Mouse (Mus musculus) hindbrain, embryonic 12.5 days (tissue): ENCODE results near the gene Spred2. TPM values are rescaled to one million over a fixed set of nuclear protein-coding genes. Genes with fewer than 3 reads are reported as not detected.

Experiments
- ATAC-seq: fragments of 200-750 bp; cut with Nextera tagmentation; 2 replicates; pipeline ENCODE4 v1.8.0; 2017; ENCODE audit warnings: moderate TSS enrichment; ENCODE audit not compliant: low FRiP score
- H3K27ac ChIP-seq: fragments of 300-500 bp; sonication (generic); 2 replicates; pipeline ENCODE4 v1.5.1; 2016; ENCODE audit warnings: mild to moderate bottlenecking
- H3K27me3 ChIP-seq: fragments of 300-500 bp; sonication (generic); 2 replicates; pipeline ENCODE4 v1.6.1; 2016; ENCODE audit warnings: mild to moderate bottlenecking
- H3K36me3 ChIP-seq: fragments of 300-500 bp; sonication (generic); 2 replicates; pipeline ENCODE4 v1.6.1; 2016; ENCODE audit warnings: mild to moderate bottlenecking
- H3K4me1 ChIP-seq: fragments of 300-500 bp; sonication (generic); 2 replicates; pipeline ENCODE4 v1.6.1; 2016
- H3K4me2 ChIP-seq: fragments of 300-500 bp; sonication (generic); replicated peaks from 2 replicates; pipeline ENCODE4 v1.6.1; 2016; ENCODE audit warnings: mild to moderate bottlenecking
- H3K4me3 ChIP-seq: fragments of 300-500 bp; sonication (generic); 2 replicates; pipeline ENCODE4 v1.5.1; 2016; ENCODE audit warnings: mild to moderate bottlenecking
- H3K9ac ChIP-seq: fragments of 300-500 bp; sonication (generic); 2 replicates; pipeline ENCODE4 v1.6.1; 2016; ENCODE audit warnings: mild to moderate bottlenecking, moderate library complexity
- H3K9me3 ChIP-seq: fragments of 300-500 bp; sonication (generic); replicated peaks from 2 replicates; pipeline ENCODE4 v1.6.1; 2016; ENCODE audit warnings: mild to moderate bottlenecking
- WGBS: fragments of 180-500 bp; shearing (Covaris S2); methylation state at CpG from one replicate; pipeline ENCODE4 v1.1.7; 2016; 5-methylcytosine and 5-hydroxymethylcytosine counted together
- polyA plus RNA-seq: library from polyadenylated mRNA; unstranded; fragments of >200 nt; fragmentation: Nextera tagmentation; extraction: Ambion mirVana; gene quantifications from 2 replicates; pipeline ENCODE4 v1.2.1, GENCODE M21; 2016

Spred2 gene
- polyA plus RNA-seq, 1 experiment from 2014 or later: 6.8 TPM

DNA sequence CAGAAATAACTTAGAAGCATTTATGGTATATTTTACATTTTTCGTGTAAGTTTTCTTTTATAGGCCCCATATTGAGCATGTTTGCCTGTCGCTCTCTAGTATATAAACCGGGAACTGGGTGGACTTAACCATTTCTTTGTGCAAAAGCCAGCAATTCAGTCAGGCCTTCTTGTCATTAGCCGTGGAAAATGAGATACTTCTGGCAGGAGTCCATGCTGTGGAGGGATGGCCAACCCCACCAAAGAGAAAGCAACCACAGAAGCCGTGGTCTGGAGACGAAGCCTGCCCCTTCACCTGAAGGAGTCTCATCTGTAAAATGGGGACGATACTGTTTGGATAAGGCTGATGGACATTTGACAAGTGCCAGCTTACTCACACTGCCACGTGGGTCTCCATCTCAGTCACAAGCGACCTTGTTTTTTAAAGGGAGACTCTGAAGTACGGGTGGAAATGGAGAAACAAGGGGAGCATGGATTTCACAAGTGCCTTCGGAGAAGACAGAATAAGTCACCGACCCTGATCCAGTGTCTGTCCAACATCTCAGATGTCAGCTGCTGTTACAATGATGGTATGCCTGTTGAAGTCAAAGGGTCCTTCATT, 37.7 kb downstream of the Spred2 start:
- no peaks in the 10 kb centered on the region for H3K27me3 ChIP-seq
- H3K9ac ChIP-seq: no peak overlapping the region
- no peaks in the 10 kb centered on the region for H3K9me3 ChIP-seq
- no peak for ATAC-seq
- H3K36me3 ChIP-seq: no peaks in the 10 kb centered on the region
- H3K4me2 ChIP-seq: no peak overlapping the region
- H3K4me1 ChIP-seq: peaks cover 27% of the 10 kb centered on the region
- no peak overlapping the region for H3K27ac ChIP-seq
- 84% methylated on average over 12 of the region's 12 CpGs for WGBS
- H3K4me3 ChIP-seq: no peak overlapping the region

DNA sequence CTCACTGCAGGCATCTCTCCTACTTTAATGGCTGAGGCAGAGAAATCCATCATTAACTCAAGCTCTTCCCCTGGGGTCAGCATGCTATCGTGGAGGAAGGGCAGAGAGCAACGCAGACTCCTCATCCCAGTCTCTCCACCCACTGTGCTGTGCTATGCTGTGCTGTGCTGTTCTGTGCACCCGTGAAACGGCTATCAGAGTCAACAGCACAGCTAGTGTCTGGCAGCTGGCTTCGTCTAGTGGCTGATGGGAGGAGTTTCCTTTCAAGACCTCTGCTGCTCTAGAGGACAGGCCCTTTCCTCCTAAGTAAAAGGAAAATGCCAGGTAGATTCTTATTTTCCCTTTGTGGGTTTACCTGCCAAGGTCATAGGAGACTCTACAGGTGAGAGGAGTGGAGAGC, 38.6 kb downstream of the Spred2 start:
- peaks cover 27% of the 10 kb centered on the region for H3K4me1 ChIP-seq
- no peak overlapping the region; the same call in 1 of the 2 replicates for H3K27ac ChIP-seq
- H3K4me2 ChIP-seq: no peak overlapping the region
- ATAC-seq: no peak
- H3K27me3 ChIP-seq: no peaks in the 10 kb centered on the region
- H3K36me3 ChIP-seq: no peaks in the 10 kb centered on the region
- WGBS: 38% methylated on average over 5 of the region's 5 CpGs
- no peaks in the 10 kb centered on the region for H3K9me3 ChIP-seq
- H3K9ac ChIP-seq: no peak overlapping the region
- no peak overlapping the region for H3K4me3 ChIP-seq

GRCm38 (mm10) chr11:19963717-19964141, 39.6 kb downstream of the Spred2 start:
- 76% methylated on average over 12 of the region's 12 CpGs for WGBS
- Histone ChIP-seq H3K4me1 (peaks cover 27% of the 10 kb centered on the region), H3K27me3 (no peaks in the 10 kb centered on the region), H3K27ac (peak overlapping the region; percentile 26), H3K4me2 (no peak overlapping the region), H3K4me3 (no peak overlapping the region), H3K9ac (no peak overlapping the region), H3K36me3 (no peaks in the 10 kb centered on the region), H3K9me3 (no peaks in the 10 kb centered on the region)
- ATAC-seq: no peak

GRCm38 (mm10) chr11:19964333-19964732, 40.2 kb downstream of the Spred2 start:
- H3K27me3 ChIP-seq: no peaks in the 10 kb centered on the region
- no peak overlapping the region for H3K27ac ChIP-seq
- no peak overlapping the region for H3K4me2 ChIP-seq
- WGBS: 88% methylated on average over 5 of the region's 5 CpGs
- H3K4me1 ChIP-seq: peaks cover 27% of the 10 kb centered on the region
- H3K9me3 ChIP-seq: no peaks in the 10 kb centered on the region
- no peak overlapping the region for H3K9ac ChIP-seq
- H3K36me3 ChIP-seq: no peaks in the 10 kb centered on the region
- no peak for ATAC-seq
- no peak overlapping the region for H3K4me3 ChIP-seq

GRCm38 (mm10) chr11:19965037-19965611, 40.9 kb downstream of the Spred2 start:
- Histone ChIP-seq H3K4me2 (no peak overlapping the region), H3K4me3 (no peak overlapping the region), H3K27ac (no peak overlapping the region), H3K9ac (0 out of 2 replicates have a peak overlapping the region, but pooled peaks have one; percentile 18), H3K4me1 (peaks cover 27% of the 10 kb centered on the region), H3K27me3 (no peaks in the 10 kb centered on the region), H3K9me3 (no peaks in the 10 kb centered on the region), H3K36me3 (no peaks in the 10 kb centered on the region)
- ATAC-seq: 0 out of 2 replicates have a peak, but pooled peaks have one; percentile 14
- 62% methylated on average over 16 of the region's 16 CpGs for WGBS

- Histone ChIP-seq H3K4me1 (peaks cover 23% of the 10 kb centered on the region), H3K9me3 (no peaks in the 10 kb centered on the region), H3K27me3 (no peaks in the 10 kb centered on the region), H3K27ac (no peak overlapping the region), H3K4me3 (no peak overlapping the region), H3K36me3 (no peaks in the 10 kb centered on the region), H3K4me2 (no peak overlapping the region), H3K9ac (no peak overlapping the region)
- ATAC-seq: no peak
- WGBS: 87% methylated on average over 4 of the region's 4 CpGs
Observed at GRCm38 (mm10) chr11:19965664-19966063, 41.5 kb downstream of the Spred2 start.

- H3K4me1 ChIP-seq: peaks cover 23% of the 10 kb centered on the region
- WGBS: 82% methylated on average over 2 of the region's 2 CpGs
Observed at GRCm38 (mm10) chr11:19966294-19966693, 42.1 kb downstream of the Spred2 start.

DNA sequence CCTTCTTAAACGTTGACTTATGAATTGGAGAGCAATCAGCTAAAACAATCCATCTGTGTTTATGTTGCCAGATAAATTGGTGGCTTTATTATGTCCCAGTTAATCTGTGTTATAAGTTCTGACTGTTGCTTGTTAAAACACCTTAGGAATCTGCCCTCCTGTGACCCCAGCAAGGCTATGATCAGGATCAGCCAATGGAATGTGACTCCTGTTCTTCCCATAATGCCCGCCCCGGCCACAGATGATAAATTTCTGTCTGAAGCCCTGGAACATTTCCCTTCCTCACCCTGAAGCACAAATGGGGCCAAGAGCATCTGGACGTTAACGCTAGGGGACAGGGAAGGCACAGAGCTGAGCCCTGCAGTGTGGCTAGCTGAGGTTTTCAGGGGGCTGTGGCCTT, 45.4 kb downstream of the Spred2 start:
- H3K4me1 ChIP-seq: peaks cover 25% of the 10 kb centered on the region
- H3K36me3 ChIP-seq: no peaks in the 10 kb centered on the region
- ATAC-seq: no peak
- no peak overlapping the region for H3K4me2 ChIP-seq
- 64% methylated on average over 5 of the region's 5 CpGs for WGBS
- H3K9me3 ChIP-seq: no peaks in the 10 kb centered on the region
- no peaks in the 10 kb centered on the region for H3K27me3 ChIP-seq
- H3K4me3 ChIP-seq: no peak overlapping the region
- no peak overlapping the region for H3K9ac ChIP-seq
- H3K27ac ChIP-seq: no peak overlapping the region

More at GRCm38 (mm10) chr11:19966294-19966693, 42.1 kb downstream of the Spred2 start:
- Histone ChIP-seq H3K36me3 (no peaks in the 10 kb centered on the region), H3K4me3 (no peak overlapping the region), H3K27ac (no peak overlapping the region), H3K4me2 (no peak overlapping the region), H3K27me3 (no peaks in the 10 kb centered on the region), H3K9me3 (no peaks in the 10 kb centered on the region), H3K9ac (no peak overlapping the region)
- ATAC-seq: no peak

DNA sequence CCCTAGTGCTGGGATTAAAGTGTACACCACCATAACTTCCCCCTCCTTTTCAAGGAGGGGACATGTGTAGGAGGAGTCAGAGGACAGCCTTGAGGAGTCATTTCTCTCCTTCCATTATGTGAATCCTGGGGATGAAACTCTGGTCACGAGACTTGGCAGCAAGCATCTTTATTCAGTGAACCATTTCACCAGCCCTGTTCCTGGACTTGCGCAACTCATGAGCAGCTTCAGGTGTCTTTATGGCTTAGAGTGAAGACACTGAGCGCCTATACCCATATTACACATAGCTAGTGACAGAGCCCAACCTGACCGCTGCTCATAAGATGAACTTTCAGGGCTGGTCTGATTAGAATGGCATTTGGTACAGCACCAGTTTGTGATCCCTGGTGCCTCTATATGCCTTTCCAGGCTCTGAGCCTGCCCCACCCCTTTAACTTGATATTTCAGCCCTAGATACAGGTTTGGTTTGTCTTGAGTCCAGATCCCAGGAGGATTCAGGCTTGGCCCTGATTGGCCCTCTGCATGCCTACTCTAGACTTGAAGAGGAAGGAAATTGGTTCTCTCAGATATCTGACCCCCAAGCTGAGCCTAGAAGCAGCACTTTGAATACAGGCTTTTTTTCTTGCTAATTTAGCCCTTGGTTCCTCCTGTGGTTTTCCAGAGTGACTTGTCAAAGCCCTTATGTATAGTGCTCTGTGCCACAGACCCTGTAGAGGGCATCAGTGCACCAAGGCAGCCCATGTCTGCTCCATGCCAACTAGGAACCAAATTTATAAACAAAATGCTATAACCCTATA, 48.0 kb downstream of the Spred2 start:
- Histone ChIP-seq H3K4me1 (peaks cover 17% of the 10 kb centered on the region), H3K9me3 (no peaks in the 10 kb centered on the region), H3K27ac (no peak overlapping the region), H3K36me3 (no peaks in the 10 kb centered on the region), H3K9ac (no peak overlapping the region), H3K4me2 (no peak overlapping the region), H3K27me3 (no peaks in the 10 kb centered on the region), H3K4me3 (no peak overlapping the region)
- 93% methylated on average over 4 of the region's 4 CpGs for WGBS
- no peak for ATAC-seq

DNA sequence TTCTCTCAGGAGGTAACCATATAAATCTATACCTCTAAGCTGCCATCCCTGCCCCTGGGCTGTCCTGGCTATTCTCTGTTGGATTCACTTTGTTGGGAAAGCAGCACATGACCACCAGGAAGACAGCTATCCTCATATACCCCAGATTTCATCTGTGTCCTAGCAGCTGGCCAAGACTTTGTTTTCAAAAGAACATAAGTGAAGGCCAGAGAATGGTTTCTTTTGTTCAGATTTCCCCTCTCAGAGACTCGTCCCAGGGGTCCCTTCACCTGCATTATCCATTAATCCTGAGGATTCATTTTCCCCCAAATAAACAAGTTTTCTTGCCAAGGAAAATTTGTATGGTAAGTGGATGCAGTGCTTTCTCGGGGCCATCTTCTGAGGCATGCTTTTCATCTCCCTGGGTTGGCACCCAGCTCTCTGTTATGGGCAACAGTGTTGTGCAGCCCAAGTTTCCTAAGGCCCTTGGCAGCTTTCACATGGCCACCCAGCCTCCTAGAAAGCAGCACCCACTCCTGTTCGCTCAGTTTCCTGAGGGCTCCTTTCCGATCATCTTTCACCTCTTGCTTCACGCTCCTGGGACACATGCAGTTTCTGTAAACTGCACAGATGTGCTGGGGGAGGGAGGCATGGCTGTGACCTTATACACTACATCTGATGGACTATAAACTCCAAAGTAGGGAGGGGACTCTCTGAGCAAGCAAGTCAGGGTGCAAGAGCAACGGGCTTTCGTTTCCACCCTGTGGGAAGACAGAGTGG, 49.0 kb downstream of the Spred2 start:
- no peak for ATAC-seq
- no peaks in the 10 kb centered on the region for H3K27me3 ChIP-seq
- 68% methylated on average over 7 of the region's 7 CpGs for WGBS
- no peak overlapping the region for H3K9ac ChIP-seq
- H3K9me3 ChIP-seq: no peaks in the 10 kb centered on the region
- no peak overlapping the region for H3K27ac ChIP-seq
- H3K4me1 ChIP-seq: peaks cover 17% of the 10 kb centered on the region
- H3K4me3 ChIP-seq: no peak overlapping the region
- H3K4me2 ChIP-seq: no peak overlapping the region
- H3K36me3 ChIP-seq: no peaks in the 10 kb centered on the region

DNA sequence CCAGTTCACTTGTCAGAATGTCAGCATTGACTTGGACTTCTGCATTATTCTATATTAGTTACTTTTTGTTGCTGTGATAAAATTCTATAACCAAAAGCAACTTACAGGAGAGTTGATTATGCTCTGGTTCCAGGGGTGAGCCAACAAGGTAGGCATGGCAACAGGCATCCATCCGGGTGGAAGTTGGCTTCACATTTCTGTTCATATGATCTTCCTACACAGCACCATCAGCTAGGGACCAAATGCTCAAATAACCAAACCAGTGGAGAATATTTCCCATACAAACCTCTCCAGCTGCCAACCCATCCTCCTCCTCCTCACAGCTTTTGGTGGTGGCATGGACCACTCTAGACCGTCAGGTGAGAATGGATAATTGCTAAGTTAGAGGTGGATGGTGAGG, 51.9 kb downstream of the Spred2 start:
- Histone ChIP-seq H3K36me3 (no peaks in the 10 kb centered on the region), H3K27ac (no peak overlapping the region), H3K4me1 (peaks cover 17% of the 10 kb centered on the region), H3K9ac (no peak overlapping the region), H3K4me3 (no peak overlapping the region), H3K4me2 (no peak overlapping the region), H3K9me3 (no peaks in the 10 kb centered on the region), H3K27me3 (no peaks in the 10 kb centered on the region)
- ATAC-seq: no peak
- WGBS: 92% methylated on average over 2 of the region's 2 CpGs

GRCm38 (mm10) chr11:19977687-19978086, 53.5 kb downstream of the Spred2 start:
- H3K9me3 ChIP-seq: no peaks in the 10 kb centered on the region
- WGBS: 79% methylated on average over 2 of the region's 2 CpGs
- H3K27me3 ChIP-seq: no peaks in the 10 kb centered on the region
- no peak for ATAC-seq
- H3K4me1 ChIP-seq: peaks cover 11% of the 10 kb centered on the region
- no peak overlapping the region for H3K4me2 ChIP-seq
- no peaks in the 10 kb centered on the region for H3K36me3 ChIP-seq
- no peak overlapping the region for H3K9ac ChIP-seq
- no peak overlapping the region for H3K4me3 ChIP-seq
- H3K27ac ChIP-seq: no peak overlapping the region
